Mouse (Mus musculus) neural tube, embryonic 13.5 days (tissue): ENCODE results near the gene Phf7. TPM values are rescaled to one million over a fixed set of nuclear protein-coding genes. Genes with fewer than 3 reads are reported as not detected.

Source experiments
- ATAC-seq: fragments of 200-750 bp; cut with Nextera tagmentation; 2 replicates; pipeline ENCODE4 v1.8.0; 2017; ENCODE audit warnings: low read depth, mild to moderate bottlenecking, moderate TSS enrichment, moderate library complexity
- H3K27ac ChIP-seq: fragments of 300-500 bp; sonication (generic); replicated peaks from 2 replicates; pipeline ENCODE4 v1.5.1; 2015; ENCODE audit warnings: moderate library complexity, mild to moderate bottlenecking, inconsistent platforms
- H3K27me3 ChIP-seq: fragments of 300-500 bp; sonication (generic); 2 replicates; pipeline ENCODE4 v1.6.1; 2015; ENCODE audit warnings: mild to moderate bottlenecking, inconsistent platforms
- H3K36me3 ChIP-seq: fragments of 300-500 bp; sonication (generic); 2 replicates; pipeline ENCODE4 v1.6.1; 2015; ENCODE audit warnings: mild to moderate bottlenecking, inconsistent platforms
- H3K4me1 ChIP-seq: fragments of 300-500 bp; sonication (generic); replicated peaks from 2 replicates; pipeline ENCODE4 v1.6.1; 2015; ENCODE audit warnings: inconsistent platforms
- H3K4me2 ChIP-seq: fragments of 300-500 bp; sonication (generic); 2 replicates; pipeline ENCODE4 v1.6.1; 2015; ENCODE audit warnings: inconsistent platforms, mild to moderate bottlenecking, moderate library complexity
- H3K4me3 ChIP-seq: fragments of 300-500 bp; sonication (generic); 2 replicates; pipeline ENCODE4 v1.5.1; 2015; ENCODE audit warnings: mild to moderate bottlenecking, inconsistent platforms
- H3K9ac ChIP-seq: fragments of 300-500 bp; sonication (generic); 2 replicates; pipeline ENCODE4 v1.6.1; 2015; ENCODE audit warnings: moderate library complexity, mild to moderate bottlenecking, inconsistent platforms
- H3K9me3 ChIP-seq: fragments of 300-500 bp; sonication (generic); 2 replicates; pipeline ENCODE4 v1.6.1; 2016; ENCODE audit warnings: inconsistent platforms
- WGBS: fragments of 180-500 bp; shearing (Covaris S2); methylation state at CpG from one replicate; pipeline ENCODE4 v1.1.7; 2015; 5-methylcytosine and 5-hydroxymethylcytosine counted together
- polyA plus RNA-seq: library from polyadenylated mRNA; unstranded; fragments of >200 nt; fragmentation: Nextera tagmentation; extraction: Ambion mirVana; gene quantifications from 2 replicates; pipeline ENCODE4 v1.2.1, GENCODE M21; 2015

Gene Phf7
- polyA plus RNA-seq, 1 experiment from 2014 or later, result 12.2 TPM

GRCm38 (mm10) chr14:31228234-31228633 is 22.9 kb downstream of the Phf7 start:
- ATAC-seq, result no peak
- no peak overlapping the region for H3K4me3 ChIP-seq
- no peaks in the 10 kb centered on the region for H3K36me3 ChIP-seq
- H3K4me1 ChIP-seq, result peaks cover 29% of the 10 kb centered on the region; the same call in 1 of the 2 replicates
- no peaks in the 10 kb centered on the region for H3K27me3 ChIP-seq
- no peak overlapping the region for H3K27ac ChIP-seq
- H3K9ac ChIP-seq, result no peak overlapping the region
- 66% methylated on average over 6 of the region's 6 CpGs for WGBS
- no peak overlapping the region for H3K4me2 ChIP-seq
- no peaks in the 10 kb centered on the region for H3K9me3 ChIP-seq

- Histone ChIP-seq H3K4me1 (peaks cover 29% of the 10 kb centered on the region; the same call in 1 of the 2 replicates), H3K36me3 (no peaks in the 10 kb centered on the region), H3K9me3 (no peaks in the 10 kb centered on the region), H3K4me2 (no peak overlapping the region), H3K27me3 (no peaks in the 10 kb centered on the region), H3K27ac (0 out of 2 replicates have a peak overlapping the region, but pooled peaks have one; percentile 9), H3K4me3 (no peak overlapping the region), H3K9ac (no peak overlapping the region)
- 55% methylated on average over 4 of the region's 4 CpGs for WGBS
- ATAC-seq, result peak; percentile 36; the same call in 1 of the 2 replicates
Observed at GRCm38 (mm10) chr14:31226978-31227377, 24.1 kb downstream of the Phf7 start.

GRCm38 (mm10) chr14:31217666-31218065 is 33.5 kb downstream of the Phf7 start, which contains the start of gene Sema3g:
Sema3g (plus strand) TSS chr14:31217860.
- Histone ChIP-seq H3K4me1 (peaks cover 14% of the 10 kb centered on the region), H3K27ac (peak within 1 kb of the TSS; percentile 43), H3K9me3 (no peaks in the 10 kb centered on the region), H3K4me3 (peak within 1 kb of the TSS; percentile 5; the same call in 1 of the 2 replicates), H3K36me3 (no peaks in the 10 kb centered on the region), H3K4me2 (peak within 1 kb of the TSS; percentile 34), H3K9ac (peak within 1 kb of the TSS; percentile 55), H3K27me3 (no peaks in the 10 kb centered on the region)
- 12% methylated on average over 11 of the region's 11 CpGs for WGBS
- peak; percentile 44; the same call in 1 of the 2 replicates for ATAC-seq

GRCm38 (mm10) chr14:31216846-31217245 is 34.3 kb downstream of the Phf7 start, which contains the start of gene Nisch:
Nisch (minus strand) TSS chr14:31216946.
- Histone ChIP-seq H3K9ac (peak within 1 kb of the TSS; percentile 55), H3K36me3 (no peaks in the 10 kb centered on the region), H3K9me3 (no peaks in the 10 kb centered on the region), H3K27ac (peak within 1 kb of the TSS; percentile 43), H3K4me1 (peaks cover 14% of the 10 kb centered on the region), H3K4me2 (peak within 1 kb of the TSS; percentile 34), H3K4me3 (peak within 1 kb of the TSS; percentile 5; the same call in 1 of the 2 replicates), H3K27me3 (no peaks in the 10 kb centered on the region)
- WGBS, result 54% methylated on average over 2 of the region's 2 CpGs
- ATAC-seq, result no peak

GRCm38 (mm10) chr14:31215157-31216002 is 35.7 kb downstream of the Phf7 start:
- Histone ChIP-seq H3K9ac (peak overlapping the region; percentile 41), H3K4me3 (no peak overlapping the region), H3K9me3 (no peaks in the 10 kb centered on the region), H3K4me2 (peak overlapping the region; percentile 7; the same call in 1 of the 2 replicates), H3K27ac (0 out of 2 replicates have a peak overlapping the region, but pooled peaks have one; percentile 13), H3K36me3 (no peaks in the 10 kb centered on the region), H3K27me3 (no peaks in the 10 kb centered on the region), H3K4me1 (peaks cover 14% of the 10 kb centered on the region)
- ATAC-seq, result peak; percentile 61
- 36% methylated on average over 15 of the region's 15 CpGs for WGBS

- Histone ChIP-seq H3K9me3 (no peaks in the 10 kb centered on the region), H3K27ac (no peak overlapping the region), H3K4me1 (peaks cover 14% of the 10 kb centered on the region), H3K36me3 (no peaks in the 10 kb centered on the region), H3K4me3 (no peak overlapping the region), H3K9ac (no peak overlapping the region), H3K4me2 (no peak overlapping the region), H3K27me3 (no peaks in the 10 kb centered on the region)
- WGBS, result 81% methylated on average over 3 of the region's 3 CpGs
- no peak for ATAC-seq
Observed at GRCm38 (mm10) chr14:31214684-31215083, 36.4 kb downstream of the Phf7 start.

GRCm38 (mm10) chr14:31213868-31214267 is 37.2 kb downstream of the Phf7 start:
- H3K27ac ChIP-seq, result no peak overlapping the region
- H3K4me3 ChIP-seq, result no peak overlapping the region
- H3K27me3 ChIP-seq, result no peaks in the 10 kb centered on the region
- WGBS, result 74% methylated on average over 8 of the region's 8 CpGs
- no peak for ATAC-seq
- H3K4me2 ChIP-seq, result no peak overlapping the region
- H3K9me3 ChIP-seq, result no peaks in the 10 kb centered on the region
- H3K4me1 ChIP-seq, result peaks cover 14% of the 10 kb centered on the region
- H3K36me3 ChIP-seq, result no peaks in the 10 kb centered on the region
- H3K9ac ChIP-seq, result no peak overlapping the region

GRCm38 (mm10) chr14:31212499-31212898 is 38.6 kb downstream of the Phf7 start:
- Histone ChIP-seq H3K9ac (no peak overlapping the region), H3K9me3 (no peaks in the 10 kb centered on the region), H3K27ac (no peak overlapping the region), H3K4me2 (no peak overlapping the region), H3K36me3 (no peaks in the 10 kb centered on the region), H3K27me3 (no peaks in the 10 kb centered on the region), H3K4me3 (no peak overlapping the region), H3K4me1 (peaks cover 9% of the 10 kb centered on the region)
- no peak for ATAC-seq
- WGBS, result 85% methylated on average over 3 of the region's 3 CpGs

GRCm38 (mm10) chr14:31211854-31212253 is 39.3 kb downstream of the Phf7 start:
- Histone ChIP-seq H3K27me3 (no peaks in the 10 kb centered on the region), H3K9me3 (no peaks in the 10 kb centered on the region), H3K4me2 (no peak overlapping the region), H3K27ac (no peak overlapping the region), H3K9ac (no peak overlapping the region), H3K36me3 (no peaks in the 10 kb centered on the region), H3K4me3 (no peak overlapping the region), H3K4me1 (peaks cover 12% of the 10 kb centered on the region)
- no peak for ATAC-seq
- 89% methylated on average over 6 of the region's 6 CpGs for WGBS

GRCm38 (mm10) chr14:31209133-31209557 is 42.0 kb downstream of the Phf7 start:
- H3K36me3 ChIP-seq, result peaks cover 4% of the 10 kb centered on the region
- H3K4me2 ChIP-seq, result no peak overlapping the region
- 83% methylated on average over 4 of the region's 4 CpGs for WGBS
- H3K27ac ChIP-seq, result no peak overlapping the region
- H3K4me1 ChIP-seq, result peaks cover 22% of the 10 kb centered on the region
- H3K9me3 ChIP-seq, result no peaks in the 10 kb centered on the region
- no peak for ATAC-seq
- no peak overlapping the region for H3K4me3 ChIP-seq
- no peaks in the 10 kb centered on the region for H3K27me3 ChIP-seq
- H3K9ac ChIP-seq, result no peak overlapping the region

GRCm38 (mm10) chr14:31208084-31208483 is 43.0 kb downstream of the Phf7 start, which contains the start of gene Tnnc1:
Tnnc1 (plus strand) TSS chr14:31208312.
- Histone ChIP-seq H3K4me2 (peak within 1 kb of the TSS; percentile 98), H3K27me3 (no peaks in the 10 kb centered on the region), H3K36me3 (peaks cover 14% of the 10 kb centered on the region), H3K9me3 (no peaks in the 10 kb centered on the region), H3K4me1 (peaks cover 27% of the 10 kb centered on the region), H3K27ac (peak within 1 kb of the TSS; percentile 92), H3K4me3 (peak within 1 kb of the TSS; percentile 80), H3K9ac (peak within 1 kb of the TSS; percentile 94)
- 76% methylated on average over 2 of the region's 2 CpGs for WGBS
- ATAC-seq, result no peak

- peak; percentile 11; the same call in 1 of the 2 replicates for ATAC-seq
- peaks cover 23% of the 10 kb centered on the region for H3K36me3 ChIP-seq
- peak overlapping the region; percentile 98 for H3K4me2 ChIP-seq
- peaks cover 27% of the 10 kb centered on the region for H3K4me1 ChIP-seq
- 78% methylated on average over 13 of the region's 13 CpGs for WGBS
- no peaks in the 10 kb centered on the region for H3K9me3 ChIP-seq
- peak overlapping the region; percentile 92 for H3K27ac ChIP-seq
- no peaks in the 10 kb centered on the region for H3K27me3 ChIP-seq
- peak overlapping the region; percentile 80 for H3K4me3 ChIP-seq
- peak overlapping the region; percentile 94 for H3K9ac ChIP-seq
Observed at GRCm38 (mm10) chr14:31207070-31207830, 43.9 kb downstream of the Phf7 start.
